Mouse (Mus musculus): ENCODE results near the gene Zfp799. TPM values are rescaled to one million over a fixed set of nuclear protein-coding genes. Genes with fewer than 3 reads are reported as not detected.

Gene Zfp799
- polyA plus RNA-seq, 1 experiment from 2014 or later: 14.2 TPM

DNA sequence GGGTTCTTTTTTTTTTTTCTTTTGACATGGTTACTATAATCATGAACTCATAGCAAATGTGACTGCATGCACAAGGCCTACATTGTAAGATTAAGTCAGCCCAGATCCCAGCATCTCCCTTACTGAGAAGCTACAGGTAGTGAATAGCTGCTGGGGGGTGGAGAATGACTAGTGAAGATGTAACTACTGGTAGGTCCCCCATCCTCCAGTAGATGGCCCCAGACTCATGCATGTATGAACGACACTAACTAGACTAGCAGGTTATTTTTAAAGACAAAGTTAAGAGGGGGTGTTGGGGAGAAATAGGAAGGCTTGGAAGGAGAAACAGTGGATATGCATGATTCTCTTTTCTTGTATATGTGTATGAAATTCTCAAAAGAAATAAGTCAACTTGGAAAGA, 58.8 kb downstream of the Zfp799 start:
- Histone ChIP-seq H3K36me3 (ENCODE audit: control insufficient read depth, insufficient read depth, low read length) (peaks cover 77% of the 10 kb centered on the region), H3K4me1 (replicated peaks; ENCODE audit: control insufficient read depth, insufficient read depth, low read length) (no peaks in the 10 kb centered on the region), H3K9me3 (ENCODE audit: control insufficient read depth, low read length) (no peaks in the 10 kb centered on the region; the same call in 1 of the 2 replicates), H3K9ac (ENCODE audit: low read length) (no peak overlapping the region), H3K4me3 (ENCODE audit: low read depth, low read length) (no peak overlapping the region), H3K4me2 (ENCODE audit: low read length) (no peak overlapping the region), H3K27me3 (replicated peaks; ENCODE audit: control insufficient read depth, insufficient read depth, low read length) (no peaks in the 10 kb centered on the region), H3K27ac (ENCODE audit: low read depth) (no peak overlapping the region)
- 84% methylated on average over 1 of the region's 1 CpGs for WGBS
- ATAC-seq (replicated peaks; ENCODE audit: low FRiP score, low TSS enrichment, low read depth) (no peak), DNase-seq (ENCODE audit: low spot score) (no peak)

DNA sequence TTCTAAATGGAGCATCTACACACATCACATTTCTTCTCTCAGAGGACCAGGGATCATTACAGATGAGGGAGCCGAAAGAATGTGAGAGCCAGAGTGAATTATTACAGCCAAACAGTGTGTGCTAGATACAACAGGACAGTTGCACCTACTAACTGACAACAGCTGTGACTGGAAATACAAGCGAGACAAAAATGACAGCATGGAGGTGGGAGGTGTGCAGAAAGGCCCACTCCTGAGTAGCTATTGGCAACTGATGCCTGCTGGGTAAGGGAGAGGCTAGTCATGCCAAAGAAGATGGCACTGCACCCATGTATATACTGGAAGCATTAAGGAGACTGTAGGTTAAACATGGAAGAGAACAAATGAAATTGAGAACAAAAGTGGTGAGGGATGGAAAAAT, 63.6 kb downstream of the Zfp799 start:
- ATAC-seq (replicated peaks; ENCODE audit: low FRiP score, low TSS enrichment, low read depth) (no peak), DNase-seq (ENCODE audit: low spot score) (no peak)
- Histone ChIP-seq H3K4me3 (ENCODE audit: low read depth, low read length) (no peak overlapping the region), H3K9me3 (ENCODE audit: control insufficient read depth, low read length) (no peaks in the 10 kb centered on the region; the same call in 1 of the 2 replicates), H3K9ac (ENCODE audit: low read length) (no peak overlapping the region), H3K36me3 (ENCODE audit: control insufficient read depth, insufficient read depth, low read length) (peaks cover 58% of the 10 kb centered on the region), H3K4me1 (replicated peaks; ENCODE audit: control insufficient read depth, insufficient read depth, low read length) (no peaks in the 10 kb centered on the region), H3K4me2 (ENCODE audit: low read length) (no peak overlapping the region), H3K27ac (ENCODE audit: low read depth) (no peak overlapping the region), H3K27me3 (replicated peaks; ENCODE audit: control insufficient read depth, insufficient read depth, low read length) (no peaks in the 10 kb centered on the region)
- WGBS: 100% methylated on average over 2 of the region's 2 CpGs

Other genes starting within 250 kb of the Zfp799 start
- 0.50 TPM in 1 of 2 replicates, not detected in the other for gene Cyp4f37, start 209.0 kb downstream of the Zfp799 start, polyA plus RNA-seq (2014; fragmentation: Nextera tagmentation; extraction: Ambion mirVana)
- gene Cyp4f40, start 171.4 kb downstream of the Zfp799 start, polyA plus RNA-seq (2014; fragmentation: Nextera tagmentation; extraction: Ambion mirVana): 3.3 and 4.7 TPM in 2 replicates
- 0.19 TPM in 1 of 2 replicates, not detected in the other for gene Cyp4f15, start 144.6 kb downstream of the Zfp799 start, polyA plus RNA-seq (2014; fragmentation: Nextera tagmentation; extraction: Ambion mirVana)
- 45.7 and 55.4 TPM in 2 replicates for gene Zfp871, start 42.0 kb downstream of the Zfp799 start, polyA plus RNA-seq (2014; fragmentation: Nextera tagmentation; extraction: Ambion mirVana)
- 5.3 and 6.1 TPM in 2 replicates for gene Zfp811, start 20.3 kb downstream of the Zfp799 start, polyA plus RNA-seq (2014; fragmentation: Nextera tagmentation; extraction: Ambion mirVana)
- 6.7 and 8.6 TPM in 2 replicates for gene Zfp870, start 61.4 kb upstream of the Zfp799 start, polyA plus RNA-seq (2014; fragmentation: Nextera tagmentation; extraction: Ambion mirVana)
- gene Cyp4f14, start 87.1 kb upstream of the Zfp799 start, polyA plus RNA-seq (2014; fragmentation: Nextera tagmentation; extraction: Ambion mirVana): 0.73 and 0.78 TPM in 2 replicates
- 17.8 and 19.9 TPM in 2 replicates for gene Cyp4f13, start 117.1 kb upstream of the Zfp799 start, polyA plus RNA-seq (2014; fragmentation: Nextera tagmentation; extraction: Ambion mirVana)
- 13.1 and 14.9 TPM in 2 replicates for gene Zfp472, start 135.6 kb upstream of the Zfp799 start, polyA plus RNA-seq (2014; fragmentation: Nextera tagmentation; extraction: Ambion mirVana)
- gene Zfp952, start 162.9 kb upstream of the Zfp799 start, polyA plus RNA-seq (2014; fragmentation: Nextera tagmentation; extraction: Ambion mirVana): 8.5 and 12.9 TPM in 2 replicates
- gene Zfp763, start 203.1 kb upstream of the Zfp799 start, polyA plus RNA-seq (2014; fragmentation: Nextera tagmentation; extraction: Ambion mirVana): 12.6 and 16.1 TPM in 2 replicates
- not detected in 2 replicates for gene 4921501E09Rik, start 237.8 kb upstream of the Zfp799 start, polyA plus RNA-seq (2014; fragmentation: Nextera tagmentation; extraction: Ambion mirVana)

Data from intestine, embryonic 14.5 days (tissue).